Mouse (Mus musculus) neural tube, embryonic 15.5 days (tissue): ENCODE data around the gene Cbr3. TPM values are rescaled to one million over a fixed set of nuclear protein-coding genes. Genes with fewer than 3 reads are reported as not detected.

ENCODE experiments used
- ATAC-seq: fragments of 200-750 bp; cut with Nextera tagmentation; 2 replicates; pipeline ENCODE4 v1.8.0; 2017; ENCODE audit warnings: mild to moderate bottlenecking, moderate TSS enrichment, moderate library complexity; ENCODE audit not compliant: low FRiP score
- H3K27ac ChIP-seq: fragments of 300-500 bp; sonication (generic); replicated peaks from 2 replicates; pipeline ENCODE4 v1.5.1; 2015; ENCODE audit warnings: mild to moderate bottlenecking, inconsistent platforms
- H3K27me3 ChIP-seq: fragments of 300-500 bp; sonication (generic); replicated peaks from 2 replicates; pipeline ENCODE4 v1.6.1; 2015; ENCODE audit warnings: inconsistent platforms
- H3K36me3 ChIP-seq: fragments of 300-500 bp; sonication (generic); 2 replicates; pipeline ENCODE4 v1.6.1; 2015; ENCODE audit warnings: inconsistent platforms
- H3K4me1 ChIP-seq: fragments of 300-500 bp; sonication (generic); 2 replicates; pipeline ENCODE4 v1.6.1; 2015; ENCODE audit warnings: inconsistent platforms
- H3K4me2 ChIP-seq: fragments of 300-500 bp; sonication (generic); 2 replicates; pipeline ENCODE4 v1.6.1; 2015; ENCODE audit warnings: inconsistent platforms, mild to moderate bottlenecking, moderate library complexity
- H3K4me3 ChIP-seq: fragments of 300-500 bp; sonication (generic); replicated peaks from 2 replicates; pipeline ENCODE4 v1.5.1; 2015; ENCODE audit warnings: mild to moderate bottlenecking, inconsistent platforms
- H3K9ac ChIP-seq: fragments of 300-500 bp; sonication (generic); replicated peaks from 2 replicates; pipeline ENCODE4 v1.6.1; 2015; ENCODE audit warnings: mild to moderate bottlenecking, inconsistent platforms
- H3K9me3 ChIP-seq: fragments of 300-500 bp; sonication (generic); replicated peaks from 2 replicates; pipeline ENCODE4 v1.6.1; 2016; ENCODE audit warnings: inconsistent platforms
- WGBS: fragments of 180-500 bp; shearing (Covaris S2); methylation state at CpG from one replicate; pipeline ENCODE4 v1.1.7; 2015; ENCODE audit warnings: mixed read lengths; 5-methylcytosine and 5-hydroxymethylcytosine counted together
- polyA plus RNA-seq: library from polyadenylated mRNA; unstranded; fragments of >200 nt; fragmentation: Nextera tagmentation; extraction: Ambion mirVana; gene quantifications from 2 replicates; pipeline ENCODE4 v1.2.1, GENCODE M21; 2015

Gene Cbr3
- polyA plus RNA-seq, 1 experiment from 2014 or later = 2.0 TPM

- H3K9me3 ChIP-seq = no peaks in the 10 kb centered on the region
- H3K4me1 ChIP-seq = peaks cover 29% of the 10 kb centered on the region
- H3K27me3 ChIP-seq = peaks cover 6% of the 10 kb centered on the region; the same call in 1 of the 2 replicates
- peak overlapping the region; percentile 65 for H3K4me2 ChIP-seq
- WGBS = 5% methylated on average over 31 of the region's 31 CpGs
- ATAC-seq = peak; percentile 40; the same call in 1 of the 2 replicates
- peak overlapping the region; percentile 74 for H3K9ac ChIP-seq
- H3K36me3 ChIP-seq = peaks cover 5% of the 10 kb centered on the region; the same call in 1 of the 2 replicates
- H3K4me3 ChIP-seq = peak overlapping the region; percentile 65
- H3K27ac ChIP-seq = peak overlapping the region; percentile 88
Measured at GRCm38 (mm10) chr16:93712189-93712885, 29.3 kb downstream of the Cbr3 start.

- 66% methylated on average over 7 of the region's 7 CpGs for WGBS
Measured at GRCm38 (mm10) chr16:93712966-93713365, 30.0 kb downstream of the Cbr3 start.

GRCm38 (mm10) chr16:93714426-93714825 lies 31.4 kb downstream of the Cbr3 start:
- 25% methylated on average over 5 of the region's 5 CpGs for WGBS
- Histone ChIP-seq H3K36me3 (peaks cover 5% of the 10 kb centered on the region; the same call in 1 of the 2 replicates), H3K9ac (no peak overlapping the region), H3K4me1 (peaks cover 39% of the 10 kb centered on the region), H3K4me3 (no peak overlapping the region), H3K27ac (no peak overlapping the region), H3K4me2 (peak overlapping the region; percentile 7; the same call in 1 of the 2 replicates), H3K27me3 (no peaks in the 10 kb centered on the region), H3K9me3 (no peaks in the 10 kb centered on the region)
- ATAC-seq = no peak

More at GRCm38 (mm10) chr16:93712966-93713365, 30.0 kb downstream of the Cbr3 start:
- H3K27ac ChIP-seq = peak overlapping the region; percentile 88; the same call in 1 of the 2 replicates
- peaks cover 3% of the 10 kb centered on the region; the same call in 1 of the 2 replicates for H3K27me3 ChIP-seq
- H3K4me2 ChIP-seq = peak overlapping the region; percentile 65
- ATAC-seq = no peak
- peaks cover 34% of the 10 kb centered on the region for H3K4me1 ChIP-seq
- H3K9me3 ChIP-seq = no peaks in the 10 kb centered on the region
- peak overlapping the region; percentile 74 for H3K9ac ChIP-seq
- H3K36me3 ChIP-seq = peaks cover 5% of the 10 kb centered on the region; the same call in 1 of the 2 replicates
- peak overlapping the region; percentile 65 for H3K4me3 ChIP-seq

GRCm38 (mm10) chr16:93715826-93716225 lies 32.8 kb downstream of the Cbr3 start:
- no peaks in the 10 kb centered on the region for H3K27me3 ChIP-seq
- H3K9me3 ChIP-seq = no peaks in the 10 kb centered on the region
- peaks cover 5% of the 10 kb centered on the region; the same call in 1 of the 2 replicates for H3K36me3 ChIP-seq
- WGBS = 92% methylated on average over 6 of the region's 6 CpGs
- no peak for ATAC-seq
- H3K27ac ChIP-seq = no peak overlapping the region
- no peak overlapping the region for H3K4me2 ChIP-seq
- H3K4me3 ChIP-seq = no peak overlapping the region
- H3K9ac ChIP-seq = no peak overlapping the region
- peaks cover 39% of the 10 kb centered on the region for H3K4me1 ChIP-seq

- Histone ChIP-seq H3K27me3 (no peaks in the 10 kb centered on the region), H3K9ac (no peak overlapping the region), H3K9me3 (no peaks in the 10 kb centered on the region), H3K36me3 (peaks cover 5% of the 10 kb centered on the region; the same call in 1 of the 2 replicates), H3K4me3 (no peak overlapping the region), H3K27ac (no peak overlapping the region; the same call in 1 of the 2 replicates), H3K4me2 (no peak overlapping the region), H3K4me1 (peaks cover 40% of the 10 kb centered on the region)
- ATAC-seq = no peak
- 23% methylated on average over 5 of the region's 5 CpGs for WGBS
Measured at GRCm38 (mm10) chr16:93717299-93717703, 34.3 kb downstream of the Cbr3 start.

GRCm38 (mm10) chr16:93721771-93722170 lies 38.8 kb downstream of the Cbr3 start:
- no peaks in the 10 kb centered on the region for H3K9me3 ChIP-seq
- no peaks in the 10 kb centered on the region for H3K27me3 ChIP-seq
- 84% methylated on average over 5 of the region's 5 CpGs for WGBS
- H3K9ac ChIP-seq = no peak overlapping the region
- H3K4me2 ChIP-seq = no peak overlapping the region
- no peak overlapping the region for H3K27ac ChIP-seq
- no peak for ATAC-seq
- no peak overlapping the region for H3K4me3 ChIP-seq
- H3K4me1 ChIP-seq = peaks cover 23% of the 10 kb centered on the region
- H3K36me3 ChIP-seq = peaks cover 10% of the 10 kb centered on the region

GRCm38 (mm10) chr16:93722476-93722875 lies 39.5 kb downstream of the Cbr3 start:
- Histone ChIP-seq H3K27ac (no peak overlapping the region), H3K36me3 (peaks cover 10% of the 10 kb centered on the region), H3K9ac (no peak overlapping the region), H3K4me1 (peaks cover 17% of the 10 kb centered on the region), H3K9me3 (no peaks in the 10 kb centered on the region), H3K27me3 (no peaks in the 10 kb centered on the region), H3K4me3 (no peak overlapping the region), H3K4me2 (no peak overlapping the region)
- 47% methylated on average over 2 of the region's 2 CpGs for WGBS
- ATAC-seq = no peak

GRCm38 (mm10) chr16:93725417-93726144 lies 42.6 kb downstream of the Cbr3 start:
- Histone ChIP-seq H3K9ac (no peak overlapping the region), H3K4me3 (no peak overlapping the region), H3K4me2 (no peak overlapping the region), H3K27me3 (no peaks in the 10 kb centered on the region), H3K36me3 (peaks cover 10% of the 10 kb centered on the region), H3K9me3 (no peaks in the 10 kb centered on the region), H3K27ac (no peak overlapping the region), H3K4me1 (peaks cover 12% of the 10 kb centered on the region; the same call in 1 of the 2 replicates)
- 78% methylated on average over 8 of the region's 8 CpGs for WGBS
- no peak for ATAC-seq

GRCm38 (mm10) chr16:93726186-93726585 lies 43.2 kb downstream of the Cbr3 start:
- Histone ChIP-seq H3K27ac (no peak overlapping the region), H3K4me3 (no peak overlapping the region), H3K4me2 (no peak overlapping the region), H3K4me1 (peaks cover 12% of the 10 kb centered on the region; the same call in 1 of the 2 replicates), H3K9ac (no peak overlapping the region), H3K27me3 (no peaks in the 10 kb centered on the region), H3K9me3 (no peaks in the 10 kb centered on the region), H3K36me3 (peaks cover 10% of the 10 kb centered on the region)
- 93% methylated on average over 4 of the region's 4 CpGs for WGBS
- no peak for ATAC-seq

- ATAC-seq = no peak
- Histone ChIP-seq H3K9me3 (no peaks in the 10 kb centered on the region), H3K4me1 (peaks cover 6% of the 10 kb centered on the region; the same call in 1 of the 2 replicates), H3K27me3 (no peaks in the 10 kb centered on the region), H3K9ac (no peak overlapping the region), H3K4me2 (no peak overlapping the region), H3K27ac (no peak overlapping the region), H3K4me3 (no peak overlapping the region), H3K36me3 (peaks cover 15% of the 10 kb centered on the region)
- 76% methylated on average over 9 of the region's 9 CpGs for WGBS
Measured at GRCm38 (mm10) chr16:93728676-93729075, 45.7 kb downstream of the Cbr3 start.

- no peaks in the 10 kb centered on the region for H3K9me3 ChIP-seq
- no peak overlapping the region for H3K4me2 ChIP-seq
- ATAC-seq = peak; percentile 53; the same call in 1 of the 2 replicates
- H3K4me3 ChIP-seq = no peak overlapping the region
- 75% methylated on average over 23 of the region's 23 CpGs for WGBS
- no peak overlapping the region for H3K9ac ChIP-seq
- H3K27ac ChIP-seq = peak overlapping the region; percentile 29; the same call in 1 of the 2 replicates
- no peaks in the 10 kb centered on the region for H3K27me3 ChIP-seq
- H3K36me3 ChIP-seq = peaks cover 15% of the 10 kb centered on the region
- H3K4me1 ChIP-seq = peaks cover 6% of the 10 kb centered on the region
Measured at GRCm38 (mm10) chr16:93729801-93730721, 47.0 kb downstream of the Cbr3 start.
